Mouse (Mus musculus): Measurements from ENCODE around the gene Olfr1034. TPM values are rescaled to one million over a fixed set of nuclear protein-coding genes. Genes with fewer than 3 reads are reported as not detected.

The Olfr1034 gene
- polyA plus RNA-seq, 1 experiment from 2014 or later = 0.11 TPM

Other genes starting within 250 kb of the Olfr1034 start
- gene Olfr1016, start 243.3 kb upstream of the Olfr1034 start, polyA plus RNA-seq (2015; fragmentation: Nextera tagmentation; extraction: Ambion mirVana) = not detected in 2 replicates
- not detected in 2 replicates for gene Olfr1018, start 227.4 kb upstream of the Olfr1034 start, polyA plus RNA-seq (2015; fragmentation: Nextera tagmentation; extraction: Ambion mirVana)
- gene Olfr1019, start 200.4 kb upstream of the Olfr1034 start, polyA plus RNA-seq (2015; fragmentation: Nextera tagmentation; extraction: Ambion mirVana) = not detected in 2 replicates
- gene Olfr1020, start 198.8 kb upstream of the Olfr1034 start, polyA plus RNA-seq (2015; fragmentation: Nextera tagmentation; extraction: Ambion mirVana) = not detected in 2 replicates
- gene Olfr1022, start 177.3 kb upstream of the Olfr1034 start, polyA plus RNA-seq (2015; fragmentation: Nextera tagmentation; extraction: Ambion mirVana) = not detected in 2 replicates
- gene Olfr1023, start 160.2 kb upstream of the Olfr1034 start, polyA plus RNA-seq (2015; fragmentation: Nextera tagmentation; extraction: Ambion mirVana) = not detected in 2 replicates
- gene Olfr1024, start 140.8 kb upstream of the Olfr1034 start, polyA plus RNA-seq (2015; fragmentation: Nextera tagmentation; extraction: Ambion mirVana) = not detected in 2 replicates
- not detected in 2 replicates for gene Olfr1025-ps1, start 130.7 kb upstream of the Olfr1034 start, polyA plus RNA-seq (2015; fragmentation: Nextera tagmentation; extraction: Ambion mirVana)
- gene Olfr1026, start 124.3 kb upstream of the Olfr1034 start, polyA plus RNA-seq (2015; fragmentation: Nextera tagmentation; extraction: Ambion mirVana) = not detected in 2 replicates
- gene Olfr1028, start 95.4 kb upstream of the Olfr1034 start, polyA plus RNA-seq (2015; fragmentation: Nextera tagmentation; extraction: Ambion mirVana) = not detected in 2 replicates
- gene Olfr1029, start 72.0 kb upstream of the Olfr1034 start, polyA plus RNA-seq (2015; fragmentation: Nextera tagmentation; extraction: Ambion mirVana) = not detected in 2 replicates
- gene Olfr1030, start 66.6 kb upstream of the Olfr1034 start, polyA plus RNA-seq (2015; fragmentation: Nextera tagmentation; extraction: Ambion mirVana) = not detected in 2 replicates
- gene Olfr1031, start 55.6 kb upstream of the Olfr1034 start, polyA plus RNA-seq (2015; fragmentation: Nextera tagmentation; extraction: Ambion mirVana) = not detected in 2 replicates
- not detected in 2 replicates for gene Olfr1032, start 40.3 kb upstream of the Olfr1034 start, polyA plus RNA-seq (2015; fragmentation: Nextera tagmentation; extraction: Ambion mirVana)
- gene Olfr1033, start 25.2 kb upstream of the Olfr1034 start, polyA plus RNA-seq (2015; fragmentation: Nextera tagmentation; extraction: Ambion mirVana) = 7.7 and 9.0 TPM in 2 replicates
- not detected in 2 replicates for gene Olfr1036, start 28.1 kb downstream of the Olfr1034 start, polyA plus RNA-seq (2015; fragmentation: Nextera tagmentation; extraction: Ambion mirVana)
- gene Olfr1037, start 41.5 kb downstream of the Olfr1034 start, polyA plus RNA-seq (2015; fragmentation: Nextera tagmentation; extraction: Ambion mirVana) = not detected in 2 replicates
- gene Olfr1039, start 90.1 kb downstream of the Olfr1034 start, polyA plus RNA-seq (2015; fragmentation: Nextera tagmentation; extraction: Ambion mirVana) = not detected in 2 replicates
- not detected in 2 replicates for gene Olfr1040, start 100.9 kb downstream of the Olfr1034 start, polyA plus RNA-seq (2015; fragmentation: Nextera tagmentation; extraction: Ambion mirVana)
- gene Olfr1042, start 116.0 kb downstream of the Olfr1034 start, polyA plus RNA-seq (2015; fragmentation: Nextera tagmentation; extraction: Ambion mirVana) = not detected in 2 replicates
- gene Olfr1043, start 121.7 kb downstream of the Olfr1034 start, polyA plus RNA-seq (2015; fragmentation: Nextera tagmentation; extraction: Ambion mirVana) = not detected in 2 replicates
- gene Olfr1044, start 132.0 kb downstream of the Olfr1034 start, polyA plus RNA-seq (2015; fragmentation: Nextera tagmentation; extraction: Ambion mirVana) = not detected in 2 replicates
- gene Olfr52, start 139.8 kb downstream of the Olfr1034 start, polyA plus RNA-seq (2015; fragmentation: Nextera tagmentation; extraction: Ambion mirVana) = not detected in 2 replicates
- not detected in 2 replicates for gene Olfr1045, start 157.1 kb downstream of the Olfr1034 start, polyA plus RNA-seq (2015; fragmentation: Nextera tagmentation; extraction: Ambion mirVana)
- not detected in 2 replicates for gene Olfr1046, start 173.5 kb downstream of the Olfr1034 start, polyA plus RNA-seq (2015; fragmentation: Nextera tagmentation; extraction: Ambion mirVana)
- gene Olfr1047, start 185.5 kb downstream of the Olfr1034 start, polyA plus RNA-seq (2015; fragmentation: Nextera tagmentation; extraction: Ambion mirVana) = not detected in 2 replicates
- gene Olfr1048, start 194.4 kb downstream of the Olfr1034 start, polyA plus RNA-seq (2015; fragmentation: Nextera tagmentation; extraction: Ambion mirVana) = not detected in 2 replicates
- not detected in 2 replicates for gene Olfr1049, start 212.5 kb downstream of the Olfr1034 start, polyA plus RNA-seq (2015; fragmentation: Nextera tagmentation; extraction: Ambion mirVana)
- not detected in 2 replicates for gene Olfr1051, start 233.2 kb downstream of the Olfr1034 start, polyA plus RNA-seq (2015; fragmentation: Nextera tagmentation; extraction: Ambion mirVana)
- not detected in 2 replicates for gene Olfr1052, start 246.6 kb downstream of the Olfr1034 start, polyA plus RNA-seq (2015; fragmentation: Nextera tagmentation; extraction: Ambion mirVana)